Mouse (Mus musculus): ENCODE measurements around the gene Ascl2.

DNA sequence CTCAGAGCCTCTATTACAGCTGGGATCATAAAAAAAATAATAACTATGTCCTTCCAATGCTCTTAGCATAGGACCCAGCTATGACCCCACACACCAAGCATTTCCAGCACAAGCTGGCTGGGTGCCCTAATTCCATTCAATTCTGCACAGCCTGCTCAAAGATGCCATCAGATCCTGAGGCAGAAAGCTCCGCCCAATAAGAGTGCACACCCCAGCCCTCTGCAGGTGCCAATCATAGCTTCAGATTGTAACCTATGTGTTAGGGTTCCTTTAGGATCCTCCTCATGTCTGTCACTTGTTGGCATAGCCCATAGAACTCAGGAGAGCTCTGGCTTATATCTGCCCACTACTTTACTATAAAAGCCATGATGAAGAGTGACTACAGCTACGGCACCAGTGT lies 27.9 kb upstream of the Ascl2 start:
- TF ChIP-seq CTCF (IDR thresholded peaks at IDR 0.05) (no peak), EP300 (IDR thresholded peaks at IDR 0.05) (no peak)

All from lung, postnatal 0 days (tissue).